Comparison of ENCODE assay signal across 16 mouse cellular contexts in the genomic region with DNA sequence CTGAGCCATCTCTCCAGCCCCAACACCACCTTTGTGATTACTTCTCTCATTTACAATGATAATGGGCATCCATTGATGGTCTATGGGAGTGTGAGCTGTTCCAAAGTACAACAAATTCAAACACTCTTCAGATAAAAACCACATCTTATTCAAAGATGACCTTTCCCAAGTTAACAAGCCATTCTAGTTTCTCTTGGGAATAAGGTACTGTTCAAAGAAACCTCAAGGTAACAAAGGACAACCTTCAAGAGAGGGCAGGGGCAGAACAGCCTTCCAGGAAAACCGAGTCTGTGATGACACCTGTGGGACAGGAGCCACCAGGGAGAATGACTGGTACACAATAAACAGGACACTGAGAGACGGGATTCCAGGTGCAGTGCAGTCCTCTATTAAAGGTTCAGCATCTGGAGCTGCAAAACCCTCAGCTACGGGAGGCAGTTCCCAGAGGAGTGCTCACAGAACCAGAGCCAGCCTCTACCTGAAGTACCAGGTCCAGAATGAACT.
"Had no signal": no experiment of that assay in that cellular context is flagged by ENCODE, and none has a peak within 500 bp of the region (broad histone marks: within the 10 kb centered on the region; RNA-seq: fewer than 3 reads in every experiment).

No protein-coding gene starts in this region.

- H3K4me3 ChIP-seq: midbrain, embryonic 10.5 days; midbrain, embryonic 12.5 days; myocyte; neural tube, embryonic 13.5 days; neural tube, embryonic 15.5 days had no signal

- H3K27me3 ChIP-seq: midbrain, embryonic 12.5 days; neural tube, embryonic 13.5 days; neural tube, embryonic 15.5 days had no signal

- DNase-seq: lung, adult 18-20 months; lung, embryonic 14.5 days; lung, postnatal 10 days; lung, postnatal 4 days; midbrain, embryonic 14.5 days; retina, postnatal 1 day; right cerebral cortex, adult 18-20 months; spleen, adult 18-20 months; thymus, adult 18-20 months; thymus, postnatal 14 days; thymus, postnatal 36 days had no signal

- H3K9me3 ChIP-seq: midbrain, embryonic 10.5 days; midbrain, embryonic 12.5 days; neural tube, embryonic 13.5 days; neural tube, embryonic 15.5 days had no signal

- H3K27ac ChIP-seq: midbrain, embryonic 10.5 days; midbrain, embryonic 12.5 days; neural tube, embryonic 13.5 days; neural tube, embryonic 15.5 days had no signal

- H3K9ac ChIP-seq: lung, embryonic 14.5 days; midbrain, embryonic 12.5 days; neural tube, embryonic 13.5 days; neural tube, embryonic 15.5 days had no signal

- H3K36me3 ChIP-seq: midbrain, embryonic 12.5 days; neural tube, embryonic 13.5 days; neural tube, embryonic 15.5 days had no signal
